Mouse (Mus musculus): ENCODE data around the gene Gga3. TPM values are rescaled to one million over a fixed set of nuclear protein-coding genes. Genes with fewer than 3 reads are reported as not detected.

Gga3 gene
- polyA plus RNA-seq, 1 experiment = 44.0 TPM

DNA sequence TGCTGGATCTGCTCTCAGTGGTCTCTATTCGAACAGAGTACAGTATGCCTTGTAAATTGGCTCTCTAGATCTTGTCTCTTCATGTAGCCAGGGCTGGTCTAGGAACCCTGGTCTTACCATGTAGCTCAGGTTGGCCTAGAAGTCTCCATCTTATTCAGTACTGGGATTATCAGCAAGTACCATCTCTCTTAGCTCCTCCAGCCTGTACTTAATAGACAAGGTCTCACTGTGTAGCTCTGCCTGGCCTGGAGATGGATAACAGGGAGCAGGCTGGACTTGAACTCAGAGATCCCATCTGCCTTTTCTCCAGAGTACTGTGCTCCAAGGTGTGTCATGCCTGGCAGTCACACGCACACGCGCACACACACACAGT is 37.8 kb upstream of the Gga3 start:
- Histone ChIP-seq H3K4me1 (peaks cover 73% of the 10 kb centered on the region), H3K27me3 (replicated peaks) (no peaks in the 10 kb centered on the region), H3K9me3 (no peaks in the 10 kb centered on the region), H3K4me3 (replicated peaks) (peak overlapping the region; percentile 74), H3K36me3 (replicated peaks; ENCODE audit: low read length) (peaks cover 42% of the 10 kb centered on the region)
- no peak for TF ChIP-seq GATA1 (IDR thresholded peaks at IDR 0.05; ENCODE audit: borderline replicate concordance, low read length)
- TF ChIP-seq FLI1 (IDR thresholded peaks at IDR 0.05; ENCODE audit: low read length) = no peak

DNA sequence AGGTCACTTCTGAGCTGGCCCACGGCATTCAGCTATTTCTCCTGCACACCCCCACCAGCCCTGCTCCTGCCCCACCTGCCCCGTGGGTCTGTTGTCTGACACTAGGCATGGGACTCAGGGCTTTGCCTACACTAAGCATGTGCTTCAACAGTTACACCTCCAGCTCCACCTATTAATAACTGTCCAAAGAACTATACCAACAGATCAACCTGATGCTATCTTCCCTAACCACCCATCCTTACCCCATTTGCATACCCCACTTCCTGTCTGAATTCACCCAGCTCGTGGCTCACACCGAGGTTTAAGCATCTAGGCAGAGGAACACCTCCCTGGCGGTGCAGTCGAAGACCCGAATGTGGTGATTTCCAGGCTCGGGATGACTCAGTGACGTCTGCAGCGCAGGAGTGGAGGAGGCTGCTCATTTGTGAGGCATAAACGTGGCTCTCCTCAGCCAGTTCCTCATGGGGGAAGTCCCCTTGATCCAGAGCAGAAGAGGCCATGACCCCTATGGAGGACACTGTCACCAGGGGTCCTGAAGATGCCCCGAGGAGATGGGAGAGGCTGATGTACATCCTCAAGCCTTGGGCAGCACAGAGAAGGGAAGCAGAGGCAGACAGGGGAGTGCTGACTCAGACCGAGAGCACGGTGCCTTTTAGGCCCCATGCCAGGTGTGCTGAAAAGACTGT is 37.3 kb upstream of the Gga3 start:
- no peaks in the 10 kb centered on the region for H3K9me3 ChIP-seq
- H3K4me1 ChIP-seq = peaks cover 69% of the 10 kb centered on the region
- H3K4me3 ChIP-seq (replicated peaks) = peak overlapping the region; percentile 74
- H3K27me3 ChIP-seq (replicated peaks) = no peaks in the 10 kb centered on the region
- TF ChIP-seq GATA1 (IDR thresholded peaks at IDR 0.05; ENCODE audit: borderline replicate concordance, low read length) = no peak
- TF ChIP-seq FLI1 (IDR thresholded peaks at IDR 0.05; ENCODE audit: low read length) = no peak
- H3K36me3 ChIP-seq (replicated peaks; ENCODE audit: low read length) = peaks cover 37% of the 10 kb centered on the region

DNA sequence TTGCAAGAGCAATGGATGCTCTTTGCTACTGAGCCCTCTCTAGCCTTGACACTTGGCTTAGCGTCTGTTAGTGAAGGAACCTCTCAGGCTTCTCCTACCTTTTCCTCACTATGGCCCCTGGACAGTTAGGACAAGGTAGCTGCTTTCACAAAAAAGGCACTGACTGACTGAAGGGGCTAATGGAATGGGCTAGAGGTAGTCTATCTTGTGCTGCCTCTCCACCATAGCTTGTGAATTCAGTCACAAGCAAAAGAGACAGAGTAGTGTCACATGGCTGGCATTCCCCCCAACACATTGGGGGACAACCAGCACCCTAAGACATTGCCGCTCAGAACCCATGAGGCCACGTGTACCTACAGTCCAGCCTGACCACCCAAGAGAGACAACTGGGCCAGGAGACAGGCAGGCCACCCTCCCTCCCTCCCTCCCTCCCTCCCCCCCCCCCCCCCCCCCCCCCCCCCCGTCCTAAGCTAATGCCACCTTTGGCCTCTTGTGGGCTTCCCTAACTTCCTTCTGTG is 36.5 kb upstream of the Gga3 start:
- peaks cover 69% of the 10 kb centered on the region for H3K4me1 ChIP-seq
- H3K27me3 ChIP-seq (replicated peaks) = no peaks in the 10 kb centered on the region
- no peak overlapping the region for H3K4me3 ChIP-seq (replicated peaks)
- peaks cover 30% of the 10 kb centered on the region for H3K36me3 ChIP-seq (replicated peaks; ENCODE audit: low read length)
- no peak for TF ChIP-seq FLI1 (IDR thresholded peaks at IDR 0.05; ENCODE audit: low read length)
- no peak for TF ChIP-seq GATA1 (IDR thresholded peaks at IDR 0.05; ENCODE audit: borderline replicate concordance, low read length)
- H3K9me3 ChIP-seq = no peaks in the 10 kb centered on the region

DNA sequence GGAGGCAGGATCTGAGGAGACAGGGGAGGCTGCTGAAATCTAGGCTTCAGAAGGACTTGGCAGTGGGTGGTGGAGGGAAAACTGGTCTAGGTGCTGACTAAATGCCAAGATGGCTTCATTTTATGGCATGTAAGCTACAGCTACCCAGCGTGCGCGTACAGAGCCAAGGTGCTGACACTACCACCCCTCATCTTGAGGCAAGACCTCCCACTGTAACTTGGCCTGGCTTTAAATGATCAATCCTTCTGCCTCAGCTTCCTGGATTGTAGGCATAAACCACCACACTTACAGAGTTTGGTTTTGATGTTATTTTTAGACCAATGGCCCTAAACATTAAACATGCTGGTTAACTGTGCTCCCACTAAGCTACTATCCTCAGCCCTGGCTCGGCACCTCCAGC is 35.7 kb upstream of the Gga3 start:
- peak overlapping the region; percentile 67 for H3K4me3 ChIP-seq (replicated peaks)
- TF ChIP-seq FLI1 (IDR thresholded peaks at IDR 0.05; ENCODE audit: low read length) (no peak), GATA1 (IDR thresholded peaks at IDR 0.05; ENCODE audit: borderline replicate concordance, low read length) (no peak)
- peaks cover 70% of the 10 kb centered on the region for H3K4me1 ChIP-seq
- peaks cover 22% of the 10 kb centered on the region for H3K36me3 ChIP-seq (replicated peaks; ENCODE audit: low read length)
- H3K27me3 ChIP-seq (replicated peaks) = no peaks in the 10 kb centered on the region
- no peaks in the 10 kb centered on the region for H3K9me3 ChIP-seq

DNA sequence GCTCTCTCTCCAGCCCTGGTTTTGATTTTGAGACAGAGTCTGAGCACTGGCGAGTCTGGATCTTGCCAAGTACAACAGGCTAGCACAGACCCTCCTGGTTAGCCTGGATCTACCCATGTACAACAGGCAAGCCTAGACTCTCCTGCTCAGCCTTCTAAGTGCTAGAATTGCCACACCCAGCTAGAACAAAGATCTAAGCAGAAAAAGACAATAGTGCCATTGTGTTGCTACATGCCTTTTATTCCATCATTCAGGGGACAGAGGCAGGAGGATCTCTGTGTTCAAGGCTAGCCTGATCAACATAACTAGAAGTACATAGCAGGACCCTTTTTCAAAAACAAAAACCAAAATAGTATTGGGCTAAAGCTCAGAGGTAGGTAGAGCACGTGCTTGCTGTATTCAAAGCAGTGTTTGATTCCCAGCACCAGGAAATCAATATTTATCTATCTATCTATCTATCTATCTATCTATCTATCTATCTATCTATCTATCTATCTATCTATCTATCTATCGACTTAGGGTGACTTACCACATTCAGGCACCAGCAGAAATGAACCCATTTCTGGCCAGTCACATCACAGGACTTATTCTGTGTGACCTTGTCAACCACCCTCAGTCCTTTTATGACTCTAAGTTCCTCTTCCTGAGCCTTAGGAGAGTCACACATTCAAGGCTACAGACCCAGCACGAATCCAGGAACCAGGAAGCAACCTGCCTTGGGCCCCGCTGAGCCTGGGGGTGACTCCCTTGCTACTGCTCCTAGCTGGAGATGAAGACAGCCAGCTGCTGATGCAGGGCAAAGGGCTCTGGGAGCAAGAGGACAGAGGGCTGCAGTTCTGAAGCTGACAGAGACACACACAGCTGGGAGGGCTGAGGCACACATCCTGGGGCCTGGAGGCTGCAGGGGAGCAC is 34.9 kb upstream of the Gga3 start:
- Histone ChIP-seq H3K4me1 (peaks cover 70% of the 10 kb centered on the region), H3K27me3 (replicated peaks) (no peaks in the 10 kb centered on the region), H3K36me3 (replicated peaks; ENCODE audit: low read length) (peaks cover 16% of the 10 kb centered on the region), H3K9me3 (no peaks in the 10 kb centered on the region), H3K4me3 (replicated peaks) (peak overlapping the region; percentile 74)
- no peak for TF ChIP-seq GATA1 (IDR thresholded peaks at IDR 0.05; ENCODE audit: borderline replicate concordance, low read length)
- no peak for TF ChIP-seq FLI1 (IDR thresholded peaks at IDR 0.05; ENCODE audit: low read length)

DNA sequence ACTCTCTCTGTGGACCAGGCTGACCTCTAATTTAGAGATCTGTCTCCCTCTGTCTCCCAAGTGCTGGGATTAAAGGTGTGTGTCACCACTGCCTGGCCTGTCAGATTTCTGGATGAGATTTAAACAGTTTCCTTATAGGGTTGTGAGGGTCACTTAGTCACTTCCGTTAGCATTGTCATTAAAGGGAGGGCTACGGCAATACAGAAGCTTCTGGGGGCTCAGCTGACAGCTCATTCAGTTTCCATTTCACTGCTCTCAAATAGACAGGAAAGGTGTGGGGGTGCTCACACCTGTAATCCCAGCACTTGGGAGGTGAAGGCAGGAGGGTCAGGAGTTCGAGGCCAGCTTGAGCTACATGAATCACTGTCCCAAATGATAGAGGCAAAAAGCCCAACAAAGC is 33.1 kb upstream of the Gga3 start:
- peaks cover 68% of the 10 kb centered on the region for H3K4me1 ChIP-seq

DNA sequence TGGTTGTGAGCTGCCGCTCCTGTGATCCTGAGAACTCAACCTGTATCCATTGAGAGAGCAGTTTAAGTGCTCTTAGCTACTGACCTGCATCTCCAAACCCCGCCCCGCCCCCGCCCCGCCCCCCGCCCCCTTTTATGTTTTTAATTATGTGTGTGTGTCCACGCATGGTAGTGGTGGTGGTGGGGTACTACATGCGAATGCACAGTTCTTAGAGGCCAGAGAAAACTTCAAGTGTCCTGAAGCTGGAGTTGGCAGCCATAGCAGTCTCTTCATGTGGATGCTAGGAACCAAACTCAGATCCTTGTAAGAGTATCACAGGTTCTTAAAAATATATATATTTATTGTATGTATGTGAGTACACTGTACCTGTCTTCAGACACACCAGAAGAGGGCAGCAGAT is 31.6 kb upstream of the Gga3 start:
- H3K9me3 ChIP-seq = no peaks in the 10 kb centered on the region
- no peak overlapping the region for H3K4me3 ChIP-seq (replicated peaks)
- TF ChIP-seq FLI1 (IDR thresholded peaks at IDR 0.05; ENCODE audit: low read length) = no peak
- no peak for TF ChIP-seq GATA1 (IDR thresholded peaks at IDR 0.05; ENCODE audit: borderline replicate concordance, low read length)
- no peaks in the 10 kb centered on the region for H3K27me3 ChIP-seq (replicated peaks)
- H3K36me3 ChIP-seq (replicated peaks; ENCODE audit: low read length) = no peaks in the 10 kb centered on the region
- peaks cover 67% of the 10 kb centered on the region for H3K4me1 ChIP-seq

More for the DNA sequence above, 33.1 kb upstream of the Gga3 start:
- Histone ChIP-seq H3K4me3 (replicated peaks) (no peak overlapping the region), H3K27me3 (replicated peaks) (no peaks in the 10 kb centered on the region), H3K9me3 (no peaks in the 10 kb centered on the region), H3K36me3 (replicated peaks; ENCODE audit: low read length) (peaks cover 2% of the 10 kb centered on the region)
- TF ChIP-seq GATA1 (IDR thresholded peaks at IDR 0.05; ENCODE audit: borderline replicate concordance, low read length) (no peak), FLI1 (IDR thresholded peaks at IDR 0.05; ENCODE audit: low read length) (no peak)

DNA sequence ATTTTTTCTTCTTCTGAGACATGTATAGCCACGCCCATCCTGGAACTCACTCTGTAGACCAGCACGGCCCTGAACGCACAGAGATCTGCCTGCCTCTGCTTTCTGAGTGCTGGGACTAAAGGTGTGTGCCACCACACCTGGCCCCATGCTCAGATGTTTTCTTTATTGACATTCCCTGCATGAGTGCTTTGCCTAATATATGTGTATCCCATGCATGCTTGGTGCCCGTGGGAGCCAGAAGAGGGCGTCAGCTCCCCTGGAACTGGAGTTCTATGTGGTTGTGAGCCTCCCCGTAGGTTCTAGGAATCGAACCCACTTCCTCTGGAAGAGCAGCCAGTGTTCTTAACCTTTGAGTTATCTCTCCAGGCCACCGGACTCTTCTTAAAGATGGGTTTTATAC is 31.2 kb upstream of the Gga3 start:
- H3K27me3 ChIP-seq (replicated peaks) = no peaks in the 10 kb centered on the region
- no peaks in the 10 kb centered on the region for H3K36me3 ChIP-seq (replicated peaks; ENCODE audit: low read length)
- H3K4me1 ChIP-seq = peaks cover 66% of the 10 kb centered on the region
- H3K9me3 ChIP-seq = no peaks in the 10 kb centered on the region
- no peak overlapping the region for H3K4me3 ChIP-seq (replicated peaks)
- no peak for TF ChIP-seq GATA1 (IDR thresholded peaks at IDR 0.05; ENCODE audit: borderline replicate concordance, low read length)
- no peak for TF ChIP-seq FLI1 (IDR thresholded peaks at IDR 0.05; ENCODE audit: low read length)

DNA sequence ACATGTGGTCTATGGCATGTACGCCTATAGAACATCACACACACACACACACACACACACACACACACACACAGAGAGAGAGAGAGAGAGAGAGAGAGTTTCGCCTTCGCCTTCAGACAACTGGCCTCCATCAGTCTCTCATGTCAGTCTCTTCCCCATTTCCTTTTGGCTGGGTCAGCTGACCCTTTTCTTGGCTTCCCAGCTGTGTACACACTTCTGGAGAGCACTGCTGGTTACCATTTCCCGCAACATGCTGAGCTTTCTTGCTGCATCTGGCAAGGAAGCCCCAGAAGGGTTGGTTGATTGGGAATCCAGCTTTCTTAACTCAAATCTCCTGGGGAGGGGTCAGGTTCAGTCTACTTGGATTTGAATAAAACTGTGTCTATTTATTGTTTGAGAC is 30.3 kb upstream of the Gga3 start:
- Histone ChIP-seq H3K36me3 (replicated peaks; ENCODE audit: low read length) (no peaks in the 10 kb centered on the region), H3K4me1 (peaks cover 61% of the 10 kb centered on the region)

DNA sequence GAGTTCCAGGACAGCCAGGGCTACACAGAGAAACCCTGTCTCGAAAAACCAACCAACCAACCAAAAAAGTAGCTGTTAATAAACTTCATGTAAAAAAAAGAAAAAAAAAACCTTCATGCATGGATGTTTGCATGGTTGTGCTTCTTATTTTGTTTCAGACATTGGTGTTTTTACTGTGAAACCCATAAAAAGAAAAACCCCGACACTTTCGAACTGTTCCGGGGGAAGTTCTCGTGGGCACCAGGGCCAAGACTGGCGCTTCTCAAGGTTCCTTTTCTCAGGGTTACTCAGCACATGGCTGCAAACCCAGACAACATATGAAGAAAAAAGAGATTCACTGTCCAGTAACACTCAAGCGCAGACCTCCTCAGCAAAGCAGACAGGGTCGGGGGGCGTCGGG is 29.0 kb upstream of the Gga3 start:
- H3K9me3 ChIP-seq = no peaks in the 10 kb centered on the region
- H3K4me1 ChIP-seq = peaks cover 53% of the 10 kb centered on the region
- H3K4me3 ChIP-seq (replicated peaks) = no peak overlapping the region
- TF ChIP-seq FLI1 (IDR thresholded peaks at IDR 0.05; ENCODE audit: low read length) = no peak
- no peak for TF ChIP-seq GATA1 (IDR thresholded peaks at IDR 0.05; ENCODE audit: borderline replicate concordance, low read length)
- no peaks in the 10 kb centered on the region for H3K36me3 ChIP-seq (replicated peaks; ENCODE audit: low read length)
- no peaks in the 10 kb centered on the region for H3K27me3 ChIP-seq (replicated peaks)

More for the DNA sequence above, 30.3 kb upstream of the Gga3 start:
- no peaks in the 10 kb centered on the region for H3K27me3 ChIP-seq (replicated peaks)
- no peak overlapping the region for H3K4me3 ChIP-seq (replicated peaks)
- TF ChIP-seq GATA1 (IDR thresholded peaks at IDR 0.05; ENCODE audit: borderline replicate concordance, low read length) = no peak
- TF ChIP-seq FLI1 (IDR thresholded peaks at IDR 0.05; ENCODE audit: low read length) = no peak
- H3K9me3 ChIP-seq = no peaks in the 10 kb centered on the region

All from megakaryocyte, embryonic 14.5 days (primary cell).